Mouse (Mus musculus): Measurements from ENCODE around the gene Sebox.

- TF ChIP-seq CTCF (IDR thresholded peaks at IDR 0.05; ENCODE audit: control insufficient read depth, insufficient read depth, low read length) (no peak), POLR2A (IDR thresholded peaks at IDR 0.05; ENCODE audit: borderline replicate concordance, control insufficient read depth, low read depth, low read length) (peak; percentile 87)
These were observed 9.0 kb downstream of the Sebox start, which contains the start of the genes Tmem199 and Poldip2 for GRCm38 (mm10) chr11:78512025-78512957.

Measured in bone marrow, adult 2 months (tissue).